In the genomic region with DNA sequence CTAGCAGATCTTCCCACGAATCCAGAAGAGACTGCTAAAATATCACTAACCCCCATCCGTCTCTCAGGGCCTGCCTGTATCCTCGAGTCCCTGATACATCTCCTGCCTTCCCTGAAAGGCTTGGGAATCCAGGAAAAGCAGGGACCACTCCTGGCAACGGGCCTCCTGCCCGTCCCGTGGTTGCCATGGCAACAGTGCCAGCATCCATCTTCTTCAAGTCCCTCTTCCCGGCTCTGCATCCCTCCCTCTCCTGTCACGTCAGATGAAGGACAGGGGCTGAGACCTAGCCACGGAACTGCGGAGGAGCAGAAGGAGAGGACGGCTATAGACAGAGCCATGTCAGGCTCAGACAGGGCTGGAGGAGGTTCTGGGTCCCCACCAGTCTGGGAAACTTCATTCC, we compare ENCODE assay signal across 11 mouse cellular contexts.
DNase-seq lines count a peak whose midpoint lies in the region; ATAC-seq lines count a peak whose summit lies in the region.
"Had no signal": no experiment of that assay in that cellular context is flagged by ENCODE, and none has a peak within 500 bp of the region (broad histone marks: within the 10 kb centered on the region; RNA-seq: fewer than 3 reads in every experiment).

No protein-coding gene starts in this region.

- H3K36me3 ChIP-seq in hindbrain, embryonic 16.5 days (ENCODE audit: control insufficient read depth, insufficient read depth, low read length), result no peaks in the 10 kb centered on the region
- no peaks in the 10 kb centered on the region for H3K36me3 ChIP-seq in midbrain, embryonic 12.5 days
- H3K36me3 ChIP-seq: limb, embryonic 12.5 days had no signal

- peak; percentile 90 for ATAC-seq in hindbrain, embryonic 16.5 days
- ATAC-seq in midbrain, embryonic 12.5 days (ENCODE audit: low FRiP score, low read depth), result peak; percentile 70
- ATAC-seq: Patski had no signal

- H3K9me3 ChIP-seq in hindbrain, embryonic 16.5 days (ENCODE audit: control insufficient read depth, low read length), result no peaks in the 10 kb centered on the region
- no peaks in the 10 kb centered on the region for H3K9me3 ChIP-seq in midbrain, embryonic 12.5 days
- H3K9me3 ChIP-seq: limb, embryonic 12.5 days; megakaryocyte, embryonic 14.5 days had no signal

- no peak overlapping the region for H3K4me3 ChIP-seq in hindbrain, embryonic 16.5 days (ENCODE audit: low read length)
- no peak overlapping the region for H3K4me3 ChIP-seq in midbrain, embryonic 12.5 days
- H3K4me3 ChIP-seq: limb, embryonic 12.5 days; megakaryocyte, embryonic 14.5 days had no signal

- peak overlapping the region; percentile 1 for H3K27ac ChIP-seq in hindbrain, embryonic 16.5 days (ENCODE audit: low read depth, low read length)
- H3K27ac ChIP-seq in midbrain, embryonic 12.5 days (replicated peaks), result peak overlapping the region; percentile 55
- H3K27ac ChIP-seq: limb, embryonic 12.5 days had no signal

- no peaks in the 10 kb centered on the region; the same call in 1 of the 2 replicates for H3K27me3 ChIP-seq in hindbrain, embryonic 16.5 days (replicated peaks; ENCODE audit: control insufficient read depth, insufficient read depth, low read length)
- peaks cover 10% of the 10 kb centered on the region; the same call in 1 of the 2 replicates for H3K27me3 ChIP-seq in midbrain, embryonic 12.5 days

- 12% methylated on average over 11 of the region's 11 CpGs for WGBS in hindbrain, embryonic 16.5 days
- 19% methylated on average over 11 of the region's 11 CpGs for WGBS in midbrain, embryonic 12.5 days

- no peak overlapping the region for H3K4me2 ChIP-seq in hindbrain, embryonic 16.5 days (ENCODE audit: low read length)
- H3K4me2 ChIP-seq in midbrain, embryonic 12.5 days (replicated peaks), result no peak overlapping the region; the same call in 1 of the 2 replicates
- H3K4me2 ChIP-seq: limb, embryonic 12.5 days had no signal

- peak; percentile 40 to 74 for DNase-seq in cerebellum, postnatal 4 days (ENCODE audit: low spot score in 2 of 2)
- no peak for DNase-seq in cerebellum, postnatal 25 days
- peak; percentile 73 for DNase-seq in right cerebral cortex, postnatal 14 days
- no peak for DNase-seq in spleen, adult 12 weeks (ENCODE audit: low spot score)
- no peak for DNase-seq in lung, postnatal 36 days
- DNase-seq in adrenal gland, adult (ENCODE audit: inconsistent age in 2 of 2, low spot score in 1 of 2), result no peak

- H3K9ac ChIP-seq in hindbrain, embryonic 16.5 days (ENCODE audit: low read depth, low read length), result no peak overlapping the region
- H3K9ac ChIP-seq in midbrain, embryonic 12.5 days (replicated peaks), result no peak overlapping the region
- H3K9ac ChIP-seq: limb, embryonic 12.5 days had no signal

- peaks cover 5% of the 10 kb centered on the region for H3K4me1 ChIP-seq in hindbrain, embryonic 16.5 days (ENCODE audit: control insufficient read depth, insufficient read depth, low read depth, low read length)
- peaks cover 31% of the 10 kb centered on the region for H3K4me1 ChIP-seq in midbrain, embryonic 12.5 days
- H3K4me1 ChIP-seq: megakaryocyte, embryonic 14.5 days had no signal

Comparison
In these comparisons a context has a peak if more than half of its experiments do, and no peak if none do; other contexts are left out.
1. DNase-seq: peak in cerebellum, postnatal 4 days (2 of 2) and right cerebral cortex, postnatal 14 days (single experiment); none in cerebellum, postnatal 25 days (0 of 2), spleen, adult 12 weeks (single experiment), lung, postnatal 36 days (single experiment) and adrenal gland, adult (0 of 2).